Mouse (Mus musculus) heart, postnatal 0 days (tissue): ENCODE measurements at regions not wholly inside any gene's neighbourhood (a gene's known extent, or its start where the extent isn't known, plus 50 kb on each side); places are given as distances from the start of the nearest gene placed in this dataset.

Experiments used
- CTCF ChIP-seq: IDR thresholded peaks from 2 replicates; pipeline ENCODE4 v1.5.1; 2016; ENCODE audit warnings: antibody characterized with exemption, control low read depth, low read depth
- EP300 ChIP-seq: IDR thresholded peaks from 2 replicates; pipeline ENCODE4 v1.6.1; 2016; ENCODE audit warnings: antibody characterized with exemption, low read depth

DNA sequence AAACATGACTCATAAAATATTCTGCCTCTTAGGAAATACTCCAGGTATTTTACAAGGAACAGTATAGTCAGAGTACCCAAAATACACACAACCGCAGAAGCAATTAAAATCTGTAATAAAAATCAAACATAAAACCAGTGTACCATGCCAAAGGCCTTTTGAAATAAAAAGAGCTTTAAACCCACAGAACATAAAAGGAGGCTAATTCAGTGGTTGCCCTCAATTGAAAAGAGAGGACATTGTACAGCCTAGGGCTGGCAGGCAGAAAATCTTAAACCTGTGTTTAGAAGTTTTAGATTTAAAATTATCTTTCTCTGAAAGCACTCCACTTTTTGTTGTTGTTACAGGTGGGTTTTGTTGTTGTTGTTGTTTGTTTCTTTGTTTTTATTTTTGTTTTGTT lies 437.4 kb downstream of the Dnajb9 start:
- TF ChIP-seq CTCF, result no peak
- TF ChIP-seq EP300, result no peak
